Mouse (Mus musculus) lung, postnatal 25 days (tissue): Measurements from ENCODE around the gene Tll2.

Experiments
- DNase-seq: peaks from one replicate; pipeline ENCODE4 v3.0.0; 2022; ENCODE audit warnings: low spot score

The Tll2 gene

GRCm38 (mm10) chr19:41206811-41207344, at the start of gene Tll2:
Gene Tll2, minus strand, starts transcription at chr19:41206835.
- peak; percentile 52 for DNase-seq

- peak; percentile 43 for DNase-seq
These were observed 47.9 kb upstream of the Tll2 start for GRCm38 (mm10) chr19:41254584-41254983.

GRCm38 (mm10) chr19:41248968-41249367, 42.3 kb upstream of the Tll2 start:
- peak; percentile 14 for DNase-seq

GRCm38 (mm10) chr19:41248271-41248670, 41.6 kb upstream of the Tll2 start:
- DNase-seq: no peak

- DNase-seq: no peak
These were observed 39.6 kb upstream of the Tll2 start for GRCm38 (mm10) chr19:41246271-41246670.

GRCm38 (mm10) chr19:41244581-41244980, 37.9 kb upstream of the Tll2 start:
- peak; percentile 41 for DNase-seq

- DNase-seq: no peak
These were observed 35.4 kb upstream of the Tll2 start for GRCm38 (mm10) chr19:41241997-41242396.

- DNase-seq: no peak
These were observed 27.1 kb upstream of the Tll2 start for GRCm38 (mm10) chr19:41233698-41234097.

GRCm38 (mm10) chr19:41208326-41208725, 1.7 kb upstream of the Tll2 start:
- DNase-seq: no peak

GRCm38 (mm10) chr19:41206041-41206810, 409 bp downstream of the Tll2 start:
- no peak for DNase-seq

GRCm38 (mm10) chr19:41204159-41205081, 2.2 kb downstream of the Tll2 start:
- DNase-seq: no peak

GRCm38 (mm10) chr19:41197606-41198005, 9.0 kb downstream of the Tll2 start:
- no peak for DNase-seq

- DNase-seq: no peak
These were observed 13.3 kb downstream of the Tll2 start for GRCm38 (mm10) chr19:41193379-41193778.

- DNase-seq: no peak
These were observed 13.7 kb downstream of the Tll2 start for GRCm38 (mm10) chr19:41192953-41193352.

GRCm38 (mm10) chr19:41191724-41192123, 14.9 kb downstream of the Tll2 start:
- no peak for DNase-seq

- DNase-seq: no peak
These were observed 15.7 kb downstream of the Tll2 start for GRCm38 (mm10) chr19:41190876-41191434.

- no peak for DNase-seq
These were observed 29.3 kb downstream of the Tll2 start for GRCm38 (mm10) chr19:41177331-41177730.

GRCm38 (mm10) chr19:41176881-41177280, 29.8 kb downstream of the Tll2 start:
- DNase-seq: no peak

- DNase-seq: no peak
These were observed 40.8 kb downstream of the Tll2 start for GRCm38 (mm10) chr19:41165914-41166235.

GRCm38 (mm10) chr19:41165144-41165913, 41.3 kb downstream of the Tll2 start:
- no peak for DNase-seq

- no peak for DNase-seq
These were observed 42.1 kb downstream of the Tll2 start for GRCm38 (mm10) chr19:41164447-41165095.
